Mouse (Mus musculus) small intestine, adult 2 months (tissue): ENCODE data around the gene Kpna2.

Experiments
- CTCF ChIP-seq: fragments of 200-500 bp; IDR thresholded peaks from 2 replicates; pipeline ENCODE4 v1.5.1; 2012; ENCODE audit warnings: low read depth, mild to moderate bottlenecking, control low read depth, inconsistent platforms, low read length, moderate library complexity, mixed read lengths; ENCODE audit not compliant: insufficient replicate concordance, insufficient read length; ENCODE audit errors: extremely low read depth
- POLR2A ChIP-seq: fragments of 200-500 bp; IDR thresholded peaks from 2 replicates; pipeline ENCODE4 v1.6.1; 2012; ENCODE audit warnings: low read depth, mild to moderate bottlenecking, control low read depth, inconsistent platforms, low read length, moderate library complexity

GRCm38 (mm10) chr11:107041396-107041795, 42.1 kb upstream of the Kpna2 start:
- TF ChIP-seq CTCF (no peak), POLR2A (no peak)
